Mouse (Mus musculus) megakaryocyte progenitor cell, adult 5-6 weeks (primary cell): ENCODE results near the gene Akr1b8. TPM values are rescaled to one million over a fixed set of nuclear protein-coding genes. Genes with fewer than 3 reads are reported as not detected.
"Not testable (repeated sequence)": the region's sequence is repeated elsewhere in the genome, so short reads cannot be mapped to it uniquely, and the experiment has no call there.

Source experiments
- ATAC-seq: replicated peaks from 2 replicates; pipeline ENCODE4 v1.8.0; 2016; ENCODE audit warnings: mild to moderate bottlenecking, moderate TSS enrichment, inconsistent platforms; ENCODE audit not compliant: poor library complexity
- total RNA-seq, 2 experiments: library from RNA; stranded (forward) in 1 of 2; stranded (reverse) in 1 of 2; fragments of 157-497, 149-512 nt in 1 of 2; fragments of 200-1000 nt in 1 of 2; gene quantifications; 2 replicates each; pipeline versions ENCODE4 v1.2.3 to v1.2.4; 2015 to 2017

The Akr1b8 gene
- total RNA-seq (2015) (0.10 TPM in 1 of 2 replicates, not detected in the other), total RNA-seq (2017) (not detected in 2 replicates)

DNA sequence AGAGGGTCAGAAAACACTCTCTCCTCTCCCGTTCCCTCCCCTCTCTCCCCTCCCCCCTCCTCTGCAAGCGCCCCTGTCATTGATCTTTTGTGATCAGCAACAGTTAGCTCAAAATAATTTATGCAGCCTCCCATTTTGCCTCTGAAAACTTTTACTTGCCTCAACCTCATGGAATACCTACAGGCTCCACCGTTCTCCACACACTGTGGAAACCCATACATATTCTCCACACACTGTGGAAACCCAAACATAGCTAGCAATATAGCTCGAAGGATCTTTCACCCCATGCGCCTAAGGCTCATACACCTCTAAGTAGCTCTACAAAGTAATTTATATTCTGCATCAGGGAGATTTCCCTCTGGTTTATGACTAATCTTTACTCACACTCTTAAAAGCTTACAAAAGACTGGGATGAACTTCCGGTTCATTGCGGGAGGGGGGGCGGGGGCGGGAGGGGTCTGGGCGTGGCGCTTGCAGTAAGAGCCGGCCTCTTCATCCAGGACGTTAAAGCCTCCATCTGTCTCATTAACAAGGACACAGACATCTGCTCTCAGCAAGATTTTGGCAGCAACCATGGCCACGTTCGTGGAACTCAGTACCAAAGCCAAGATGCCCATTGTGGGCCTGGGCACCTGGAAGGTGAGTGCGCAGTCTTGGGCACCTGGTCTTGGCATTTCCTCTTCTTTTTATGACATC lies at the start of gene Akr1b8:
Gene Akr1b8, plus strand, starts transcription at position 462 of the 696 bp plus-strand sequence.
- ATAC-seq: no peak

DNA sequence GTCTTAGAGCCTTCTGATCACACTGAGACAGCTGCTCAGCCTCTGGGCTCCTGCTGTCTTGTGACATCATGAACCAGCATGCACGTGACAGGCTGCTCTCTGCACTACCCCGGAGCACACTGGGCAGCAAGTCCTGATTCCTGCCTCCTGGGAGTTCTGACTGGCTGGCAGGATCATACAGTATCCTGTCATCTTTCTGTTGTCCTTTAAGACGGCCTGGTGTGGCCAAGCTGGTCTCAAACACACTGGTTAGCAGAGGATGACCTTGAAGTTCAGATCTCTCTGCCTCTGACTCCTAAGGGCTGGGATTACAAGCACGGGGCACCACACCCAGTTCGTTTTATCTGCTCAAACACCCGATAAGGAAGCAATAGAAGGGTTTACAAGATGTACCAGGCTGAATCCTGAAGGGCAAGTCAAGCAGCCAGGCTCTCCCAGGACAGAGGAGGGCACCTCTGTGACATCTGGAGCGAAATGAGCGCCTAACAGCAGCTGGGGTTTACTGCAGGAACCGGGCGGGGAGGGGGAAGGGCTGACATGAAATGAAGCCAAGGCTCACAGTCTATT lies 49.2 kb upstream of the Akr1b8 start:
- no peak for ATAC-seq

DNA sequence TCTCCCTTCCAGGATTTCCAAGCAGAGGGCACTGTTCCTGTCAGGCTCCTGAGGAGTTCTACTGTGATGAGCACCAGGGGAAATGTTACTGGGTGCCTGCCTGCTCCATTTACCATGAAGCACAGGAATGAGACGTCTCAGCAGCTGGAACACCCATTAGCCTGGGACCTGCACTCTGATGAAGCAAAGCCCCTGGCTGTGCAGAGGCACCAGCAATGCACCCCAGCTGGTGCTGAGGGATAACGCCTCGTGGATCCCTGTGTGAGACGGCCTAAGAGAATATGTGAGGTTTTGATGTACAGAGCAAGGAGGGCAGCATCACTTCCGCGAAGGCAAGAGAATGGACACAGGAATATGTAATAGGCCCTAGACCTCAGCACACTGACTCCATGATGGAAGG lies 47.1 kb upstream of the Akr1b8 start:
- ATAC-seq: no peak

DNA sequence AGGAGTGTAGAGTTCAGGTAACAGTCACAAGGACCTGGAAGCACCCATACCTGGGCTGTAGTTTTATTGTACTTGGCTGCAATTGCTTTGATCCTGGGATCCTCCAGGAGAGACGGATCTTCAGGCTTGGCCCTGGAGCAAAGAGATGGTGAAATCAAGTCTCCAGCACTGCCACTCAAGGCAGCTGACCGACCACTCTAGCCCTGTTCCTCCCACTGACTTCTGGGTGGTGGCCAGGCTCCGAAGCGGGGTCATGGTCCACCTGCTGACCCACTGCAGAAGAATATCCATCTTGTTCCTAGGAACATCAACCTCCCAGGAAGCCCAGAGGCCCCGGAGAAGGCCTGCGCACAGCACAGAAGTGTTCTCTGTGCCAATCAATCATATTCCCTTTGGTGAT lies 44.4 kb upstream of the Akr1b8 start:
- ATAC-seq: no peak

DNA sequence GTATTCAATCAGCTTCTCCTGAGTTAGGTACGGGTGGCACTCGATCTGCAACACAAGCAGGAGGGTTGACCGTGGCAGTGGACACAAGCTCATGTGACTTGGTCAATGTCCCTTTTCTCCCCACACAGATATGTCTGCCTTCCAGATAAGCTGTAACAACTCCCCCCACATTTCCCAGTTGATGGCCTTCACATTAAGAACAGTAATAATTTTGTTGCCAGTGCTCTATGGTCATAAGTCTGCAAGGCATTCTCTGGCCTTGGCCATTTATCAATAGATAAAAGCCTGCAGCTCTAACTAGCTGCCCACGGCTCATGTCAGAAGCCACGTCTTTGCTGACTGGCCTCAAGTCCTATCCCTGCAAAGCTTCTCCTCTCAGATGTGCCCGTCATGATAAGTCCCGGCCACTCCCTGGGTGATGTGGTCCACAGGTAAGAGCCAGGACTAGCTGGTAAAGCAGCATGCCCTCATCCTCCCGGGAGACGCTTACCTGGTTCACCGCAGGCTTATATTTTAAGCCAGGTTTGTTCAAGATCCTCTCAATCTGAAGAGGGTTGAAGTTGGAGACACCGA lies 43.8 kb upstream of the Akr1b8 start:
- ATAC-seq: no peak

DNA sequence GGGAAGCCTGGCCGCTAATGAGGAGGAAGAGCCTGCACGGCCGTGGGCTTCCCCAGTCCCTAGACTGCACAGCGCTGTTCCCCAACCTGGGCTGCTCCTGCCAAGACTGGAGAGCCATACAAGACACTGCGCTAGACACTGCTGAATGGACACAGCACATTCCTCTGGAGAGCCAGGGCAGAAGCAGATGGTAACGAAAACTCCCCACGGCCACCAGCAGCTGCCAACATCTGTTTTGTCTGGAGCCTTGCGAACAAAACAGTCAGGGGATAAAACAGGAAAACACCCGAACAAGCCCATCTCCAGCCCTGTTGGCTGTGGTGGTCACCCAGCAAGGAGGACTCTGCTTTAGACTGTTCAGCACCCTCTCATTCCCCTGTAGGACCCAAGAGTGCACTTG lies 40.5 kb upstream of the Akr1b8 start:
- ATAC-seq: no peak

DNA sequence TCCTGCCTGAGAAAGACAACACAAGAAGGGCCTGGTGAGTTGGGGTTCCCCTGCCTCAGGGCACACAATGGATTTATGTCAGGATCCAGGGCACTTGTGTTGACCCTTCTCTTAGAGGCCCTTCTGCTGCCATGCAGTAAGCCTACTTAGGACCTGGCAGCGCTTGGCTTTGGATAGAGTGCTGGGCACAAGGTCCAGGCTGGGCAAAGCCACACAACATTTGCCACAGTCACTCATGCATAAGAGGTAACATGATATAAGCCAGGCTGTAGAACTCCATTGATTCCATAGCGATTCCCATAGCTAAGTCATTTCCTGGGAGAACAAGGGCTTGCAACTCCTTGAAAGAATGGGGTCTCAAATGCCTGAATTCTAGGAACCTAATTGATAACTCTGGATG lies 40.0 kb upstream of the Akr1b8 start:
- no peak for ATAC-seq

DNA sequence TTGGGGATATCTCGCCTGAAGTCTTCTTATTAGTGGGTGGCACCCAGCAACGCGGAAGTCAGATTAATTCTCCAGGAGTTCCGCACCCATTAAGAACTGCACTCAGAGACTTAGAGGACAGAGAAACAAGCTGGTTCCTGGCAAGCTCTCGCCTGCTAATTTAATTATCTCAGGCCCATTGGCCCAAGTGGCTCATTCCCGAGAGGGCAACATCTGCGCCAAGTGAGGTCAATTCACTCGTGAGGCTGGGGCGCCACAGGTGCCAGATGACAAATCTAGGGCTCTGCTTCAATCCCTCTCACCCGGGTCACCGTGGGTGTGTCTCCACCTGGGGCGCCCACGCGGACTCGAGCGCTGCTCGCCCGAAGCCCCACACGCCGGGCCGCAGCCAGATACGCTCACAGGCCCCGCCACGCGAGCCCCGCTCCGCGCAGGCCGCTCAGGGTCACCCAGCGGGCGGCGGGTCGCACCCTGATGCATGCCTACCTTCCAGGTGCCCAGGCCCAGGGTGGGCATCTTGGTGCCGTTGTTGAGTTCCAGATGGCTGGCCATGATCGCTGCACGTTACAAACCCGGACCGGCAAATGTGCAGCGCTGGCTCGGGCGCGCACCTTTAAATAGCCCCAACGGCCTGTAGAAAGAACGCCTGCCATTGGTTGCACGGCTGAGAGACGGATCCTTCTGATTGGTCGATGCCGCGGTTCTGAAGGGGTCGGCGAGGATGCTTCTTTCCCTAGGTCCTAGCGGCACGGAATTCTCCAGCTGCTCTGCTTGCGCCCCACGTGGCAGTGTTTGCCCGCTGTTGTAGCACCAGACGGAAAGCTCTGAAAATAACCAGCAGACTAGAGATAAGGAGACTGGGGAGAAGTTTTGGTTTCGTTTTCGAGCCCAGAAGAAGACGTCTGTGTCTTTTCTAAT lies 36.8 kb upstream of the Akr1b8 start, which contains the start of gene Akr1b3:
Gene Akr1b3, minus strand, starts transcription at position 625 of the 918 bp plus-strand sequence.
- ATAC-seq: peak; percentile 98

DNA sequence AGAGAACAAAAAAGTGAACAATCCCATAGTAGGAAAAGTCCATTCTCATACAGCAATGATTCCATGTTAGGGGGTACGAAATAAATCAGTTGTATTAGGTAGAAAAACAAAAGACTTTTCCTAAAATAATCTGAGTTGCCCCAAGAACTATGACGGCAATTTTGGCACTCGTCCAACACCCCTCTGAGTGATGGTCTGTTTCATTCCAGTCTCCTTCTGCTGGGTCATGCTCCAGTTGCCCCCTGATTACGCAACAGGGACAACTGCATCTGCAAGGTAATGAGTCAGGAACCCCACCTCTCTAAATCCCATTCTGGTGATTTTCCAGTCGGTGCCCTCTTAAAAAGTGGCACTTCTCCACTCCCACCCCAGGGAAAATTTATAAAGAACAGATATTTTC lies 35.7 kb upstream of the Akr1b8 start:
- no peak for ATAC-seq

DNA sequence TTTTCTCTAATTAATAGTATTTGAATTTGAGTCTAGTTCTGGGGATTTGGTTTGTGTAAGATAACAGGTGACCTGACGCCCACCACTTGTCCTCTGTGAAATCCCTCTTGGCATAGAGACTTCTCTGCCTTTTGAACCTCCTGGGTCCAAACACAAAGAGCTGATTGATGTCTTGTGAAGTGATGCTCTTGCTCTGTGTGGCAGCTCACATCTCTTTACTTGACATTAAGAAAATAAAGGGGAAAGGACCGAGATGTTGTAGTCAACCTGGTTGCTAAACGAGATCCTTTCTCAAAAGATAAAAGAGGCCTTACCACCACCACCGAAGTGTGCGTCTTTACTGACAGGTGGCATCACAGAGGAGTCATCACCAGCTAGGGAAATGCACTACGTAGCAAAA lies 35.3 kb upstream of the Akr1b8 start:
- no peak for ATAC-seq

DNA sequence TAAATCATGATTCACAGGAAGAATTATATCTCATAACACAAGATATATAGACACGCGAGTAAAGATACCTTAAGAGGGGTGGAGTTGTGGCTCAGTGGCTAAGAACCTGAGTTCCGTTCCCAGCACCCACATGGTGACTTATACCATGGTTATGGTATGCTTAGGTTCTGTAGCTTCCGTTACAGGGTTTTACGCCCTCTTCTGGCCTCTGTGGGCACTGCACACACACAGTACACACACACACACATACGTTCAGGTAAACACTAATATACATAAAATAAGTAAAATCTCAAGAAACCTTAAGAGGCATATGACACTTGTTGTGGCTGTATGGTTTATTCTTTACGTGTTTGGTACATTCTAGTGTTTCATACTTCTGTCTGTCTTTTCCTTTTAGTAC lies 31.8 kb upstream of the Akr1b8 start:
- no peak for ATAC-seq

DNA sequence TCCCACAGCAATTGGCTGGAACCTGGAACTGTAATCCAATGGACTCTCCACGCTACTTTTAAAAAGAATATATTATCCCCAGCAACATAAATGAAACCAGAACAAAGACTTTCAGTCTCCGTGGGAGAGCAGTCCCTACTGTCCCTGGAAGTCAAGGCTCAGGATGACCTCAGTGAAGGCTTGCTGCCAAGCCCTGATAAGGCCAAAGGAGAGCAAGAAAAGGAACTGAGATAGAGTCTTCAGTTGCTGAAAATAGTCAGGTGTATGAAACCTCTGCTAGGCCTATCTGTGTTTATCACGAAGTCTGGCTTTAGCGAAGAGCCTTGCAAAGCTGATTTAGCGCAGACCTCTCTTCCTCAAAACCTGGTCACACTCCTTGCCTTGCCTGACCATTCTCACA lies 22.5 kb upstream of the Akr1b8 start:
- ATAC-seq: no peak

DNA sequence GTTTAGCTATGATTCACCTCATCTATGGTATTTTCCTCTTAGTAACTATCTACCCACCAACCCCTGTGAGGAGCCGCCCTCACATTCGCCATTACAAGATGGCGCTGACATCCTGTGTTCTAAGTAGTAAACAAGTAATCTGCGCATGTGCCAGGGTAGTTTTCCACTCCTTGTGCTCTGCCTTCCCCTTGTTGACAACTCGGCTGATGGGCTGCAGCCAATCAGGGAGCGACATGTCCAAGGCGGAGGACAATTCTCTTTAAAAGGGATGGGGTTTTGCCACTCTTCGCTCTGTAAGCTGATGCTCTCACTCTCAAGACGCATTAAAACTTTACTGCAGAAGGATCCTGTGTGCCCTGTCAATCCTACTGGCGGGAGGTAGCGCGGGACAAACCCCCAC lies 22.1 kb upstream of the Akr1b8 start:
- ATAC-seq: not testable (repeated sequence)

DNA sequence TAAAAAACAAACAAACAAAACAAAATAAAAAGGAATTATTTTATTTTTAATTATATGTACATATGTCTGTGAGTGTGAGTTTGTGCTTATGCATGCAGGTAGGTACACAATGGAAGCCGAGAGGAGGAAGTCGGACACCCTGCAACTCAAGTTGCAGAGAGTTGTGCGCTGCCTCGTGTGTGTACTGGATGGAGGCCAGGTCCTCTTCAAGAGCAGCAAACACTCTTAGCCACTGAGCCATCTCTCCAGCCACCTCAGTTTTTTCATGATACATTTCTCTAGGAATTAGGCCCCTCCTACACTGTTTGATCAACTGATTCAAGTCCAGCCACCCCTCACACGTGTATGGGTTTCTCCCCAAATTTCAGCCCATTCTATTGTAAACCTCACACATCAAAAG lies 19.2 kb upstream of the Akr1b8 start:
- no peak for ATAC-seq

DNA sequence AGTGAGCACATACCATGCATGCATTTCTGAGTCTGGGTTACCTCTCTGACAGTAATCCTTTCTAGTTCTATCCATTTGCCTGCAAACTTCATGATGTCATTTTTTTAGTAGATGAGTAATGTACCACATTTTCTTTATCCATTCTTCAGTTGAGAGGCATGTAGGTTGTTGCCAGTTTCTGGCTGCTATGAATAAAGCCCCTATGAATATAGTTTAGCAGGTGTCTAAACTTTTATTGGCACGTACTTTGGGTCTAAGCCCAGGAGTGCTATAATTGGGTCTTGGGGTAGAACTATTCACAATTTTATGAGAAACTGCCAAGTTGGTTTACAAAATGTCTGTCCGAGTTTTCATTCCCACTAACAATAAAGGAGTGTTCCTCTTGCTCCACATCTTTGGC lies 16.1 kb upstream of the Akr1b8 start:
- ATAC-seq: no peak

DNA sequence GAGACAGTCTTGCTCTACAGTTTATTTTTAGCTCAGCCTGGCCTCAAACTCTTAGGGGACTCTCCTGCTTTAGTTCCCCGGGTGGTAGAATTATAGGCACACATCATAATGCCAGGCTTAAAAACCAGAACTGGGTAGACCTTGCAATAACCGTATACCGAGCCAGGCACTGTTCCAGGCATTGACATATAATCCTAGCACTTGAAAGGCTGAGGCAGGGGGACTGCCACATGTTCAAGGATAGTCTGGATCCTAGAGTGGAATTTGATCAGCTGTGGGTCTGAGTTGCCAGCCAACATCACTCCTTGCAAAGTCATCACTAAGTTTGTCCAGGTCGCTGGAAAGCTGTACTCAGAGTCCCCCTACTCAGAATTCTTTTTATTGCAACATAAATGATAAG lies 11.9 kb upstream of the Akr1b8 start:
- no peak for ATAC-seq

DNA sequence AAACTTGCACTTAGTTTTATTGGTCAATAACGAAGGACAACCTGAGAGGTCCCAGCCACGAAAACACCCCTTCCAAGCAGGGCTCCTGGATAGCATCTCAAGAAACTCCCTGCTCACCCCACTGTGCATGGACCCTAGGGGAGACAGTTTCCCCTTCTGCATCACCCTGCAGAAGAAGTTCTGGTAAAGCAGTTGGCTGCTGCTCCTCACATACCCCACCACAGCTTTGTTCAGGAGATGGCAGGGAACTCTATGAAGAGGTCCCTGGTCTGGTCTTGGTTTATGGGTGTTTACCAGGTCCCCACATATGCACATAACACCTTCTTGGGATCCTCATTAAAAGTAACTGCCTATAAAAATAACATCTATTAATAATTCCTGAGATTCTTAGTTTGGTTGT lies 11.4 kb upstream of the Akr1b8 start:
- no peak for ATAC-seq

DNA sequence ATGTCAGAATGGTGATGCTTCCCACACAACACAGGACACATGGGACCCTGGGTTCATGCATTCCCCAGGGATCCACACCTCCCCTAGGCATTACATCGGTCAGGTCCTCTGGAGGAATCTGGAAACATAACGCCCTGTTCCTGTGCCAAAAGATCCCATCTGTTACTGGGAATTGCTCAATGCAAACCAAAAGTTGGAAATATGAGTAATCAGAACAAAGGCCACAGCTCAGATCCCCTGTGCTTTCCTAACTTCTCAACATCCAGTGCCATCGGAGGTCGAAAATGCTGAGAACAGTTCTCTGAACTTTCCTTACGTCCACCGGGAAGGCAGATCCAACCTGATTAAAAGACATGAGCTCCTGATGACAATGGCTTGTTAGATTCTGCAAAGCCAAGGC lies 10.5 kb upstream of the Akr1b8 start:
- ATAC-seq: no peak

DNA sequence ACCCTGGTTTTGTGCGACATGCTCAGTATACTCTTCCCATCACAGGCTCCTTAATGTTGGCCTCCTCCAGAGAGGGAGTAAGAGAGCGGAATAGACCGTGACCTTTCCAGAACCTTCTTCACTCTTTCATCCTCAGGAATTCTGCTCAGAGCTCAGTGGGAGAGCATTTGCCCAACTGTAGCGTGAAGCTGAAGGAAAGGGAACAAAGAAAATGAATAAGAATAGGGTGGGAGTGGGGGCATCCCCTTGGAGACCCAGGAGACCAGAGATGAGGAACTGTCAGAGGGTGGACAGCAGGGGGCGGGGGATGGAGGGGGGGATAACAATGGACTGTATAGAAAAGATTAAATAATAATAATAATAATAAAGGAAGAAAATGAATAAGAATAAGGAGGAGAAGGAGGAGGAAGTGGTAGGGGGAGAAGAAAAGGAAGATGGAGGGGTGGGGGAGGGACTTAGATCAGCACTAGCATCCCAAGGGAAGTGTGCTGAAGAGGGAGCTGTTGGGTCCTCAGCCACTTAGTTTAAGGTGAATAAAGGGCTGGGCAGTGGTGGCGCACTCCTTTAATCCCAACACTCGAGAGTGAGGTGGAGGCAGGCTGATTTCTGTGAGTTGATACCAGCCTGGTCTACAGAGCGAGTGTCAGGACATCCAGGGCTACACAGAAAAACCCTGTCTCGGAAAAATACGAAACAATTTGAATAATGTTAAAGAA lies 9.6 kb upstream of the Akr1b8 start:
- ATAC-seq: no peak

DNA sequence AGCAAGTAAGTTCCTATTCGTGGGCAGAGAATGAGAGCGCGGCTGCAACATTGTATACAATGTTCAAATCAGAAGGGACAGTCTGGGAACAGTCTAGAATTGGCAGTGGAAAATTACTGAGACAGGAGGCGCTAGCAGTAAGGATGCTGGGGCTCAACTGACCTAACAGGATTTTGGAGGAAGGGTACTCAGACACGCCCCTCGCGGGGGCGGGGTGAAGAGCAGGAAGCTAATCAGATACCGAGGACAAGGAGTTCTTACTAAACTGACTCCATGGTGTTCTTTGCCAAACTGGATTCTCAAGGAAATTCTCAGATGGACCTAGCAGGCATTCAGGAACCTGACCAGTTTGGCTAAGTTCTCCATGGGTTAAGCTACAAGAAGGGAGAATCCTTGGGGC lies 9.0 kb upstream of the Akr1b8 start:
- no peak for ATAC-seq
